Mouse (Mus musculus): ENCODE measurements around the gene St7.

DNA sequence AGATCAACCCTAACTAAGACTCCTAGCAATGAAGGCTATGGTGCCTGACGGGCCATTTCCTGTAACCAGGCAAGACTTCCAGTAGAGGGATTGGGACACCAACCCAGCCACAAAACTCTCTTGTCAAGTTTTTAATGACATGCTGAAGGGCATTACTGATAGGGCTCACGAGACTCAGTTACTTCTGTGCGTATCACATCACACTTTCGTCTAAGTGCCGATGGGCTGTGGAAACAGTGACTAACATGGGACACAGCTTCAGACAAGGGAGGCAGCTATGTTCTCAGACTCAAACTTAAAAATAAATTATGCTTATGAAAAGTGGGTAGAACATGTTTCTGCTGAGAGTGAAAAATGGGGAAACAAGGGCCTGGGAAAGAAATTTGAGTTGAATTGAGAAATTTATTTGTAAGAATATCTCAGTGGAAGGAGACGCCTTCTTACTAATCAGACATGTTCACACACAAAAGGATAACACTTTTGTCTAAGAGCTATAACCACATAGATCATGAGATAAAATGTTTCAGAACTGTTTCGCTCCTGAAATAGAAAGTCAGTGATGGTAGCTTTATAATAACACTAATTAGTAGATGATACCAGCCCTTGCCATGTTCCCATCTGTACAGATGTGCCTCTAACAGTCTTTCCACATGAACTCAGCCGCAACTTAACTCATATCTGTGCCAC lies 44.7 kb downstream of the St7 start:
- TF ChIP-seq CTCF (IDR thresholded peaks at IDR 0.05; ENCODE audit: borderline replicate concordance, insufficient read depth, low read depth, low read length) (no peak), POLR2A (IDR thresholded peaks at IDR 0.05; ENCODE audit: borderline replicate concordance, insufficient read depth, low read length) (no peak)
